Mouse (Mus musculus) intestine, embryonic 14.5 days (tissue): ENCODE results near the gene Gse1. TPM values are rescaled to one million over a fixed set of nuclear protein-coding genes. Genes with fewer than 3 reads are reported as not detected.
A peak's percentile ranks its signal among the peaks of the same experiment; 100 is the strongest.

ENCODE experiments used
- ATAC-seq: fragments of 200-750 bp; cut with Nextera tagmentation; replicated peaks from 2 replicates; pipeline ENCODE4 v1.8.0; 2017; ENCODE audit warnings: low read depth, moderate number of reproducible peaks, moderate TSS enrichment, moderate library complexity; ENCODE audit not compliant: low FRiP score, low TSS enrichment
- DNase-seq: peaks from one replicate; pipeline ENCODE4 v3.0.0-alpha.2; 2018; ENCODE audit warnings: low spot score
- H3K27ac ChIP-seq: fragments of 300-500 bp; sonication (generic); 2 replicates; pipeline ENCODE4 v1.5.1; 2014; ENCODE audit warnings: low read depth, mild to moderate bottlenecking, control low read depth
- H3K27me3 ChIP-seq: fragments of 300-500 bp; sonication (generic); replicated peaks from 2 replicates; pipeline ENCODE4 v1.6.1; 2014; ENCODE audit warnings: low read length, control low read depth; ENCODE audit not compliant: control insufficient read depth, insufficient read depth
- H3K36me3 ChIP-seq: fragments of 300-500 bp; sonication (generic); 2 replicates; pipeline ENCODE4 v1.6.1; 2014; ENCODE audit warnings: low read length, control low read depth; ENCODE audit not compliant: control insufficient read depth, insufficient read depth
- H3K4me1 ChIP-seq: fragments of 300-500 bp; sonication (generic); replicated peaks from 2 replicates; pipeline ENCODE4 v1.6.1; 2014; ENCODE audit warnings: low read length, control low read depth, mixed read lengths; ENCODE audit not compliant: control insufficient read depth, insufficient read depth
- H3K4me2 ChIP-seq: fragments of 300-500 bp; sonication (generic); 2 replicates; pipeline ENCODE4 v1.6.1; 2014; ENCODE audit warnings: low read length
- H3K4me3 ChIP-seq: fragments of 300-500 bp; sonication (generic); 2 replicates; pipeline ENCODE4 v1.5.1; 2014; ENCODE audit warnings: low read depth, low read length, control low read depth, mixed read lengths
- H3K9ac ChIP-seq: fragments of 300-500 bp; sonication (generic); 2 replicates; pipeline ENCODE4 v1.6.1; 2014; ENCODE audit warnings: mild to moderate bottlenecking, low read length
- H3K9me3 ChIP-seq: fragments of 300-500 bp; sonication (generic); 2 replicates; pipeline ENCODE4 v1.6.1; 2016; ENCODE audit warnings: low read length, control low read depth; ENCODE audit not compliant: control insufficient read depth
- WGBS: fragments of 180-500 bp; shearing (Covaris S2); extraction: QIAGEN DNeasy Blood & Tissue Kit; methylation state at CpG from one replicate; pipeline ENCODE4 v1.1.7; 2014; 5-methylcytosine and 5-hydroxymethylcytosine counted together
- polyA plus RNA-seq: library from polyadenylated mRNA; unstranded; fragments of >200 nt; fragmentation: Nextera tagmentation; extraction: Ambion mirVana; gene quantifications from 2 replicates; pipeline ENCODE4 v1.2.1, GENCODE M21; 2014

Gse1 gene
- polyA plus RNA-seq, 1 experiment from 2014 or later: 13.3 TPM

GRCm38 (mm10) chr8:120484460-120484859, 256.2 kb downstream of the Gse1 start:
- Histone ChIP-seq H3K36me3 (no peaks in the 10 kb centered on the region), H3K4me1 (peaks cover 22% of the 10 kb centered on the region), H3K9ac (no peak overlapping the region), H3K27ac (no peak overlapping the region), H3K9me3 (no peaks in the 10 kb centered on the region), H3K4me2 (no peak overlapping the region), H3K27me3 (0 out of 2 replicates have a peak, but pooled peaks cover 7% of the 10 kb centered on the region), H3K4me3 (no peak overlapping the region)
- no peak for DNase-seq
- 66% methylated on average over 6 of the region's 6 CpGs for WGBS
- no peak for ATAC-seq

GRCm38 (mm10) chr8:120485116-120485515, 256.9 kb downstream of the Gse1 start:
- no peaks in the 10 kb centered on the region for H3K9me3 ChIP-seq
- no peak overlapping the region for H3K4me2 ChIP-seq
- no peak for DNase-seq
- no peak overlapping the region for H3K9ac ChIP-seq
- no peak for ATAC-seq
- WGBS: 40% methylated on average over 6 of the region's 6 CpGs
- peaks cover 28% of the 10 kb centered on the region for H3K4me1 ChIP-seq
- H3K36me3 ChIP-seq: no peaks in the 10 kb centered on the region
- H3K27ac ChIP-seq: no peak overlapping the region
- no peak overlapping the region for H3K4me3 ChIP-seq
- 0 out of 2 replicates have a peak, but pooled peaks cover 7% of the 10 kb centered on the region for H3K27me3 ChIP-seq

GRCm38 (mm10) chr8:120485551-120486476, 257.6 kb downstream of the Gse1 start:
- ATAC-seq (no peak), DNase-seq (no peak)
- Histone ChIP-seq H3K4me3 (no peak overlapping the region), H3K4me1 (peaks cover 32% of the 10 kb centered on the region), H3K4me2 (peak overlapping the region; percentile 99), H3K27me3 (0 out of 2 replicates have a peak, but pooled peaks cover 8% of the 10 kb centered on the region), H3K36me3 (no peaks in the 10 kb centered on the region), H3K9me3 (no peaks in the 10 kb centered on the region), H3K9ac (no peak overlapping the region), H3K27ac (no peak overlapping the region)
- WGBS: 43% methylated on average over 21 of the region's 21 CpGs

GRCm38 (mm10) chr8:120486477-120487376, 258.5 kb downstream of the Gse1 start:
- 7% methylated on average over 50 of the region's 50 CpGs for WGBS
- peak overlapping the region; percentile 99 for H3K4me2 ChIP-seq
- no peaks in the 10 kb centered on the region for H3K9me3 ChIP-seq
- H3K4me1 ChIP-seq: peaks cover 41% of the 10 kb centered on the region
- peak overlapping the region; percentile 77 for H3K27ac ChIP-seq
- peak overlapping the region; percentile 68 for H3K4me3 ChIP-seq
- 0 out of 2 replicates have a peak, but pooled peaks cover 10% of the 10 kb centered on the region for H3K27me3 ChIP-seq
- no peaks in the 10 kb centered on the region for H3K36me3 ChIP-seq
- no peak for ATAC-seq
- DNase-seq: no peak
- H3K9ac ChIP-seq: peak overlapping the region; percentile 76

GRCm38 (mm10) chr8:120487377-120487728, 259.1 kb downstream of the Gse1 start:
- ATAC-seq: no peak
- H3K36me3 ChIP-seq: no peaks in the 10 kb centered on the region
- H3K27me3 ChIP-seq: 0 out of 2 replicates have a peak, but pooled peaks cover 10% of the 10 kb centered on the region
- no peaks in the 10 kb centered on the region for H3K9me3 ChIP-seq
- peak overlapping the region; percentile 76 for H3K9ac ChIP-seq
- peak overlapping the region; percentile 68 for H3K4me3 ChIP-seq
- peak overlapping the region; percentile 99 for H3K4me2 ChIP-seq
- peak; percentile 80 for DNase-seq
- peaks cover 47% of the 10 kb centered on the region for H3K4me1 ChIP-seq
- peak overlapping the region; percentile 77 for H3K27ac ChIP-seq
- under 1% methylated on average over 34 of the region's 34 CpGs for WGBS

GRCm38 (mm10) chr8:120487729-120488510, 259.7 kb downstream of the Gse1 start:
- Histone ChIP-seq H3K27ac (peak overlapping the region; percentile 77), H3K36me3 (no peaks in the 10 kb centered on the region), H3K9me3 (no peaks in the 10 kb centered on the region), H3K4me2 (peak overlapping the region; percentile 99), H3K4me1 (peaks cover 53% of the 10 kb centered on the region), H3K9ac (peak overlapping the region; percentile 76), H3K4me3 (peak overlapping the region; percentile 68), H3K27me3 (0 out of 2 replicates have a peak, but pooled peaks cover 10% of the 10 kb centered on the region)
- WGBS: 0% methylated on average over 51 of the region's 55 CpGs
- peak; percentile 77 for DNase-seq
- peak; percentile 12; the same call in 1 of the 2 replicates for ATAC-seq

- no peaks in the 10 kb centered on the region for H3K36me3 ChIP-seq
- H3K4me1 ChIP-seq: peaks cover 61% of the 10 kb centered on the region
- no peak for ATAC-seq
- H3K4me2 ChIP-seq: peak overlapping the region; percentile 99
- 1% methylated on average over 25 of the region's 25 CpGs for WGBS
- H3K27me3 ChIP-seq: 0 out of 2 replicates have a peak, but pooled peaks cover 10% of the 10 kb centered on the region
- peak overlapping the region; percentile 76 for H3K9ac ChIP-seq
- DNase-seq: no peak
- no peaks in the 10 kb centered on the region for H3K9me3 ChIP-seq
- H3K4me3 ChIP-seq: peak overlapping the region; percentile 68
- peak overlapping the region; percentile 77 for H3K27ac ChIP-seq
Observed at GRCm38 (mm10) chr8:120488636-120489131, 260.4 kb downstream of the Gse1 start.
